Mouse (Mus musculus) gonadal fat pad, adult 2 months (tissue): Measurements from ENCODE around the gene Farsa. TPM values are rescaled to one million over a fixed set of nuclear protein-coding genes. Genes with fewer than 3 reads are reported as not detected.
"Not testable (repeated sequence)": the region's sequence is repeated elsewhere in the genome, so short reads cannot be mapped to it uniquely, and the experiment has no call there.

Experiments used
- DNase-seq: peaks from one replicate; pipeline ENCODE4 v3.0.0-alpha.2; 2012; ENCODE audit warnings: low read depth
- polyA plus RNA-seq: library from polyadenylated mRNA; depleted of rRNA; stranded (reverse); fragments of >200 nt; gene quantifications from 2 replicates; pipeline ENCODE4 v1.2.3, GENCODE M21; 2012

Gene Farsa
- polyA plus RNA-seq, 1 experiment, result 52.1 TPM

GRCm38 (mm10) chr8:84873016-84873415 lies 16.2 kb downstream of the Farsa start:
- DNase-seq, result no peak

GRCm38 (mm10) chr8:84874339-84874738 lies 17.6 kb downstream of the Farsa start:
- no peak for DNase-seq

GRCm38 (mm10) chr8:84877297-84878035 lies 20.7 kb downstream of the Farsa start:
- no peak for DNase-seq

GRCm38 (mm10) chr8:84878915-84879314 lies 22.1 kb downstream of the Farsa start:
- no peak for DNase-seq

- DNase-seq, result no peak
Measured at GRCm38 (mm10) chr8:84884728-84885127, 27.9 kb downstream of the Farsa start.

GRCm38 (mm10) chr8:84888280-84888679 lies 31.5 kb downstream of the Farsa start:
- no peak for DNase-seq

- no peak for DNase-seq
Measured at GRCm38 (mm10) chr8:84889141-84889540, 32.4 kb downstream of the Farsa start.

GRCm38 (mm10) chr8:84892993-84893708 lies 36.4 kb downstream of the Farsa start:
- DNase-seq, result no peak

- DNase-seq, result peak; percentile 94
Measured at GRCm38 (mm10) chr8:84893709-84894134, 36.9 kb downstream of the Farsa start, which contains the start of gene Gcdh. TSS of gene Gcdh (minus strand) at chr8:84893921.

GRCm38 (mm10) chr8:84895963-84896362 lies 39.2 kb downstream of the Farsa start:
- DNase-seq, result no peak

GRCm38 (mm10) chr8:84901071-84901470 lies 44.3 kb downstream of the Farsa start:
- no peak for DNase-seq

GRCm38 (mm10) chr8:84901752-84902151 lies 45.0 kb downstream of the Farsa start, which contains the start of gene Klf1:
TSS of gene Klf1 (plus strand) at chr8:84901928.
- DNase-seq, result no peak

GRCm38 (mm10) chr8:84902367-84902919 lies 45.7 kb downstream of the Farsa start:
- DNase-seq, result no peak

GRCm38 (mm10) chr8:84902920-84903661 lies 46.3 kb downstream of the Farsa start:
- DNase-seq, result no peak

- DNase-seq, result no peak
Measured at GRCm38 (mm10) chr8:84904351-84904750, 47.6 kb downstream of the Farsa start.

GRCm38 (mm10) chr8:84907037-84907436 lies 50.2 kb downstream of the Farsa start:
- DNase-seq, result no peak

GRCm38 (mm10) chr8:84907493-84907892 lies 50.7 kb downstream of the Farsa start:
- DNase-seq, result no peak

- DNase-seq, result not testable (repeated sequence)
Measured at GRCm38 (mm10) chr8:84907979-84908378, 51.2 kb downstream of the Farsa start.

GRCm38 (mm10) chr8:84908421-84909161 lies 51.8 kb downstream of the Farsa start, which contains the start of gene Dnase2a:
TSS of gene Dnase2a (plus strand) at chr8:84908560.
- no peak for DNase-seq

GRCm38 (mm10) chr8:84909162-84909767 lies 52.5 kb downstream of the Farsa start:
- DNase-seq, result no peak

GRCm38 (mm10) chr8:84909949-84910348 lies 53.2 kb downstream of the Farsa start:
- DNase-seq, result no peak
